Mouse (Mus musculus) liver, embryonic 16.5 days (tissue): Measurements from ENCODE around the gene Slc26a9. TPM values are rescaled to one million over a fixed set of nuclear protein-coding genes. Genes with fewer than 3 reads are reported as not detected.

ENCODE experiments used
- ATAC-seq: fragments of 200-750 bp; cut with Nextera tagmentation; 2 replicates; pipeline ENCODE4 v1.8.0; 2017; ENCODE audit warnings: low read depth, mild to moderate bottlenecking, moderate number of reproducible peaks, moderate library complexity
- H3K27ac ChIP-seq: fragments of 300-500 bp; sonication (generic); 2 replicates; pipeline ENCODE4 v1.5.1; 2014; ENCODE audit warnings: mild to moderate bottlenecking, low read length
- H3K27me3 ChIP-seq: fragments of 300-500 bp; sonication (generic); 2 replicates; pipeline ENCODE4 v1.6.1; 2014; ENCODE audit warnings: low read depth, low read length, mixed read lengths; ENCODE audit not compliant: control insufficient read depth, insufficient read depth
- H3K36me3 ChIP-seq: fragments of 300-500 bp; sonication (generic); 2 replicates; pipeline ENCODE4 v1.6.1; 2014; ENCODE audit warnings: mild to moderate bottlenecking; ENCODE audit not compliant: control insufficient read depth, insufficient read depth
- H3K4me1 ChIP-seq: fragments of 300-500 bp; sonication (generic); 2 replicates; pipeline ENCODE4 v1.6.1; 2014; ENCODE audit warnings: low read depth, low read length, mixed read lengths; ENCODE audit not compliant: control insufficient read depth
- H3K4me2 ChIP-seq: fragments of 300-500 bp; sonication (generic); 2 replicates; pipeline ENCODE4 v1.6.1; 2014; ENCODE audit warnings: low read depth, low read length, mixed read lengths
- H3K4me3 ChIP-seq: fragments of 300-500 bp; sonication (generic); 2 replicates; pipeline ENCODE4 v1.5.1; 2014; ENCODE audit warnings: low read depth, mild to moderate bottlenecking, low read length
- H3K9ac ChIP-seq: fragments of 300-500 bp; sonication (generic); 2 replicates; pipeline ENCODE4 v1.6.1; 2014; ENCODE audit warnings: low read depth, low read length
- H3K9me3 ChIP-seq: fragments of 300-500 bp; sonication (generic); replicated peaks from 2 replicates; pipeline ENCODE4 v1.6.1; 2016; ENCODE audit warnings: low read length; ENCODE audit not compliant: control insufficient read depth
- WGBS: fragments of 180-500 bp; shearing (Covaris S2); extraction: QIAGEN DNeasy Blood & Tissue Kit; methylation state at CpG from one replicate; pipeline ENCODE4 v1.1.7; 2014; ENCODE audit not compliant: insufficient replicate concordance; 5-methylcytosine and 5-hydroxymethylcytosine counted together
- polyA plus RNA-seq: library from polyadenylated mRNA; unstranded; fragments of >200 nt; fragmentation: Nextera tagmentation; extraction: Ambion mirVana; gene quantifications from 2 replicates; pipeline ENCODE4 v1.2.1, GENCODE M21; 2015

Gene Slc26a9
- polyA plus RNA-seq, 1 experiment from 2014 or later = 0.06 TPM

- Histone ChIP-seq H3K4me2 (no peak overlapping the region), H3K36me3 (no peaks in the 10 kb centered on the region), H3K9me3 (no peaks in the 10 kb centered on the region), H3K4me3 (no peak overlapping the region), H3K27me3 (no peaks in the 10 kb centered on the region), H3K27ac (no peak overlapping the region), H3K9ac (no peak overlapping the region), H3K4me1 (peaks cover 3% of the 10 kb centered on the region; the same call in 1 of the 2 replicates)
- no peak for ATAC-seq
- 46% methylated on average over 9 of the region's 9 CpGs for WGBS
These were observed 16.0 kb downstream of the Slc26a9 start for GRCm38 (mm10) chr1:131759667-131760427.

DNA sequence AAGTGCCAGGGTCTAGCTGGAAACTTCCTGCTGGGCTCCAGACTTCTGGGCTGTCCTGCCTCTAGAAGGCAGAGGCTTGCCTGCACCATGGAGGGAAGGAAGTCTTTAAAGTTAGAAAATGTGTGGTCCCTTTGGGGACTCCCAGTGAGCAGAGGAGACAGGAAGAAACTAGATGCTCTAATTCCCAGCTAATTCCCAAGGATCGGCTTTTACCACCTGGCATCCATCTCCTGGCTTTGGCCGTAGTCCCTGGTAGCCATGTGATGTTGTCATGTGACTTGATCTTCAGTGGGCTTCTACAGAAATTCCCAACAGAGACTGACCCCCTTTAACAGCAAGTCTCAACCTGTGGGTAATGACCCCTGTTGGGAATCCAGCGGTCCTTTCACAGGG, 16.6 kb downstream of the Slc26a9 start:
- Histone ChIP-seq H3K36me3 (no peaks in the 10 kb centered on the region), H3K27me3 (no peaks in the 10 kb centered on the region), H3K9ac (no peak overlapping the region), H3K4me3 (no peak overlapping the region), H3K27ac (no peak overlapping the region), H3K4me2 (no peak overlapping the region), H3K4me1 (no peaks in the 10 kb centered on the region; the same call in 1 of the 2 replicates), H3K9me3 (no peaks in the 10 kb centered on the region)
- WGBS = 80% methylated on average over 3 of the region's 3 CpGs
- ATAC-seq = no peak

- no peak for ATAC-seq
- no peak overlapping the region for H3K27ac ChIP-seq
- no peaks in the 10 kb centered on the region for H3K9me3 ChIP-seq
- H3K36me3 ChIP-seq = no peaks in the 10 kb centered on the region
- WGBS = 43% methylated on average over 13 of the region's 13 CpGs
- no peak overlapping the region for H3K4me2 ChIP-seq
- H3K9ac ChIP-seq = no peak overlapping the region
- no peaks in the 10 kb centered on the region for H3K4me1 ChIP-seq
- H3K27me3 ChIP-seq = no peaks in the 10 kb centered on the region
- H3K4me3 ChIP-seq = no peak overlapping the region
These were observed 17.4 kb downstream of the Slc26a9 start for GRCm38 (mm10) chr1:131761079-131761831.

DNA sequence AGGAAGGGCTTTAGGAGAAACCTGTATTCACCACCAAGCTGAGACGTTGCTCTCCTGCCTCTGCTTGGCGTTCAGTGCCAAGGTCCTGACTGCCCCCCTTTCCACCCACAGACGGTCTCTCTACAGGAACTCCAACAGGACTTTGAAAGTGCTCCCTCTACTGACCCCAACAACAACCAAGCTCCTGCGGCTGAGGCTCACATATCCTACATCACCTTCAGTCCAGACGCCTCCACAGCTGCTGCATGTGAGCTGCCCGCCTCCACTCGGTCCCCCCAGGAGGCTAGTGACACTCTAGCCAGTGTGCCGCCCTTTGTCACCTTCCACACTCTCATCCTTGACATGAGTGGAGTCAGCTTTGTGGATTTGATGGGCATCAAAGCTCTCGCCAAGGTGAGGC, 19.9 kb downstream of the Slc26a9 start:
- no peaks in the 10 kb centered on the region for H3K36me3 ChIP-seq
- ATAC-seq = no peak

DNA sequence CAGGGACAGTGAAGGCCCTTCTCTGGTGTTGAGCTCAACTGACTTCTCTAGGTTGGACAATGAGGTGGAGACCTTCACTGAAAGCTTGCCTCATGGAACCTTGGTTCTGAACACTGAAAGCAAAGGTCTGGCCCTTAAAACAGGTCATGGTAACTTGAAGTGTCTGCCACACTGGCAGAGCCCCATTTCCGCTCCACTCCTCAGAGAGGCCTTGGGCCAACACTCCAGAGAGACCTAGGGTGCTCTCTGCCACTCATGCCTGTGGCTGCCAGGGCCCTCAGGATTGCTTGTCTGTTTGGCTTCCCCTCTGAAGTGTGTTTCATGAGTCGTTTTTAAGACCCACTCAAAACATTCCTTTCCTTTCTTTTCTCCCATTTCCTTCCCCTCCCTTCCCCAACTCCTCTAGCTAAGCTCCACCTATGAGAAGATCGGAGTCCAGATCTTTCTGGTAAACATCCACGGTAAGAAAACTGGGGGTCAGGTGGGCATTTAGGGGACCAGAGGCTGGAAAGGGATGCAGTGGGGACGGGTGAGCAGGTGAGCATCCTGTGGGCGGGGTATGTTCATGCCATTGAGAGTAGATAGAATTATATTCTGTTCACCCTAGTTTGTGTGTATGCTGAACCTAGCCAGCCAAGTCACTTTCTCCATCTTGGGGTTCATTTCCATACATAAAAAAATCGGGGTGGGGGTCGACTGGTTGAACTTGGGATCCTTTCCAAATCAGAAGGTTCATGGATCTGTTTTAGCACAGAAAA, 20.9 kb downstream of the Slc26a9 start:
- H3K4me1 ChIP-seq = no peaks in the 10 kb centered on the region
- no peak overlapping the region for H3K4me2 ChIP-seq
- H3K4me3 ChIP-seq = no peak overlapping the region
- ATAC-seq = no peak
- no peaks in the 10 kb centered on the region; the same call in 1 of the 2 replicates for H3K27me3 ChIP-seq
- H3K9ac ChIP-seq = no peak overlapping the region
- no peak overlapping the region for H3K27ac ChIP-seq
- H3K36me3 ChIP-seq = no peaks in the 10 kb centered on the region
- H3K9me3 ChIP-seq = no peaks in the 10 kb centered on the region
- WGBS = 46% methylated on average over 8 of the region's 8 CpGs

More for the DNA sequence above, 19.9 kb downstream of the Slc26a9 start:
- no peak overlapping the region for H3K9ac ChIP-seq
- no peak overlapping the region for H3K4me3 ChIP-seq
- H3K9me3 ChIP-seq = no peaks in the 10 kb centered on the region
- H3K4me2 ChIP-seq = no peak overlapping the region
- WGBS = 45% methylated on average over 9 of the region's 9 CpGs
- no peaks in the 10 kb centered on the region for H3K4me1 ChIP-seq
- no peak overlapping the region for H3K27ac ChIP-seq
- H3K27me3 ChIP-seq = no peaks in the 10 kb centered on the region; the same call in 1 of the 2 replicates

- H3K9me3 ChIP-seq = no peaks in the 10 kb centered on the region
- no peak for ATAC-seq
- H3K4me3 ChIP-seq = no peak overlapping the region
- no peak overlapping the region for H3K27ac ChIP-seq
- WGBS = 13% methylated on average over 11 of the region's 11 CpGs
- H3K27me3 ChIP-seq = no peaks in the 10 kb centered on the region; the same call in 1 of the 2 replicates
- H3K4me1 ChIP-seq = no peaks in the 10 kb centered on the region
- H3K36me3 ChIP-seq = no peaks in the 10 kb centered on the region
- no peak overlapping the region for H3K4me2 ChIP-seq
- no peak overlapping the region for H3K9ac ChIP-seq
These were observed 21.7 kb downstream of the Slc26a9 start for GRCm38 (mm10) chr1:131765357-131766001.

GRCm38 (mm10) chr1:131769296-131769695, 25.5 kb downstream of the Slc26a9 start:
- Histone ChIP-seq H3K36me3 (no peaks in the 10 kb centered on the region), H3K4me2 (no peak overlapping the region), H3K4me3 (no peak overlapping the region), H3K27me3 (no peaks in the 10 kb centered on the region; the same call in 1 of the 2 replicates), H3K4me1 (no peaks in the 10 kb centered on the region), H3K9me3 (no peaks in the 10 kb centered on the region), H3K9ac (no peak overlapping the region), H3K27ac (no peak overlapping the region)
- no peak for ATAC-seq
- 52% methylated on average over 3 of the region's 3 CpGs for WGBS

- no peak overlapping the region for H3K4me2 ChIP-seq
- no peak overlapping the region for H3K27ac ChIP-seq
- 64% methylated on average over 4 of the region's 4 CpGs for WGBS
- H3K9me3 ChIP-seq = no peaks in the 10 kb centered on the region
- H3K4me3 ChIP-seq = no peak overlapping the region
- no peaks in the 10 kb centered on the region for H3K4me1 ChIP-seq
- no peaks in the 10 kb centered on the region for H3K36me3 ChIP-seq
- H3K9ac ChIP-seq = no peak overlapping the region
- no peak for ATAC-seq
- no peaks in the 10 kb centered on the region; the same call in 1 of the 2 replicates for H3K27me3 ChIP-seq
These were observed 26.8 kb downstream of the Slc26a9 start for GRCm38 (mm10) chr1:131770656-131771055.
